Mouse (Mus musculus): ENCODE results near the gene Zc2hc1b.

DNA sequence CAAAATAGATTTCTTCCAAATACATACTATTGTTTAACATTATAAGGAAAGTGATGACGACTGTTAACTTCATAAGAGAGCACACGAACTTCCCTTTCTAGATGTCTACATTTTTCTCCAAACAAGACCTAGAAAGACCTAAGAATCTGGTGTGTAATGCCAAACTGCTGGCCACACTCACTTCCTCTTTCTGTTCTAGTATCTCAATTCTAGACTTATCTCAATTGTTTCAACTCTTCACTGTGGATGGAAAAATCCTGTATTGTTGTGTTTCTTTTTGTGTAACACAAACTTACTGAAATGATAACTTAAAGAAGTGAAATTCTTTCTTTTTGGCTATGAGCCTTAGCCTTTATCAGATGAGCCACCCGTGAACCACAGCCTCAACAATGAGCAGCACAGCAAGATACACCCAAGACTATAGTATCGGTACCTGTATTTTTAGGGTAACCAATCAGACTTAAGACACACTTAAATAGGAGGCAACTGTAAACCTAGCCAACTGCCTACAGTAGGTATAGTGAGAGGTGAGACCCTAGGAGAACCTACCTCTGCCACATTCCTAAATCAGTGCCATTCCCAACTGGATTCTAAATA lies 6.4 kb upstream of the Zc2hc1b start:
- no peak for TF ChIP-seq POLR2A (IDR thresholded peaks at IDR 0.05; ENCODE audit: borderline replicate concordance, insufficient read depth, low read length)
- TF ChIP-seq CTCF (IDR thresholded peaks at IDR 0.05; ENCODE audit: borderline replicate concordance, insufficient read depth, low read depth, low read length) = no peak
